Mouse (Mus musculus) lung, postnatal 4 days (tissue): Measurements from ENCODE around the gene Abca2.

ENCODE experiments used
- DNase-seq, 2 experiments: peaks; one replicate each; pipeline ENCODE4 v3.0.0; 2021

The Abca2 gene

GRCm38 (mm10) chr2:25426721-25427191, 1.7 kb upstream of the Abca2 start:
- DNase-seq: peak in 1 of 2 experiments; percentile 77

DNA sequence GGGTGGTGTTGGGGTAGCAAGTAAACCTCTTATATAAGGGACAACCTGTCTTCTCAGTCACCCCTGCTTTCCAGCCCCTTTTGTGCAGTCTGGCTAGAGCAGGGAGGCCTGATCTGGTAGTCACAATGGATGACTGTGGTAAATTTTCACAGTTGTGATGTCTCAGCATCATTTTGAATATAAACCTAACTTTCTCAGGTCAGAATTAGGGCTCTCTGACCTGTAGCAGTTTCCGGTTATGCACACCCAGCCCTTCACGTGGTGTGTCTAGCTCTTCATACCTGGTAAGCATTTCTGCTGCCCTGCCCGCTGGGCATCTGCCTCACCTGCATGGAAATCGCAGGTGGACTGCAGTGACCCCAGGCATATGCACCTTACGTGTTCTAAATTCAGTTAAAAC, 1.2 kb upstream of the Abca2 start:
- no peak for DNase-seq

GRCm38 (mm10) chr2:25429435-25430180, 1.1 kb downstream of the Abca2 start:
- DNase-seq: no peak

- DNase-seq: no peak
These were observed 2.1 kb downstream of the Abca2 start for GRCm38 (mm10) chr2:25430395-25431233.

DNA sequence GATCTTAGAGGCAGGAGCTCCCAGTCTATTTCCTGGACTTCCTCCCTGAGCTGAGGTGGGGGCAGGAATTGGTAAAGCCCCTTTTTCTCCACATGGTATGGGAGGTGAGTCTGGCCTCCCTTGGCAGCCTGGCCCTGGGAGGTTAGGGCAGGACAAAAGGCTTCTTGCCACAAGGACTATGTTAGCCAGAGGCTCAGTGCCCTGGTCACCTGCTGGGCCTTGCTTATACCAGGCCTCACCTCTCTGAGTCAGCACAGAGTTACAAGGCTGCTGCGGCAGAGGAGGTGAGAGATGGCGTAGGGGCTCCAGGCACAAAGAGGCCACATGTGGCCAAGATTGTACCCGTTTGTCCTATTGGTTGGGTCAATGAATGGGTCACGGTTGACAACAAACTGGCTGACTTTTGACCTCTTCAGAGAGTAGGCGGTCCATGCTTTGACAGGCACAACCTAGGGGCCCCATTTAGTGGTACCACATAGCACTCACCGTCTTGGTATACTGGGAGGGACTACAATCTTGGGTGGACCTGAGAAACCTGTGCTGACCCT, 2.9 kb downstream of the Abca2 start:
- no peak for DNase-seq

DNA sequence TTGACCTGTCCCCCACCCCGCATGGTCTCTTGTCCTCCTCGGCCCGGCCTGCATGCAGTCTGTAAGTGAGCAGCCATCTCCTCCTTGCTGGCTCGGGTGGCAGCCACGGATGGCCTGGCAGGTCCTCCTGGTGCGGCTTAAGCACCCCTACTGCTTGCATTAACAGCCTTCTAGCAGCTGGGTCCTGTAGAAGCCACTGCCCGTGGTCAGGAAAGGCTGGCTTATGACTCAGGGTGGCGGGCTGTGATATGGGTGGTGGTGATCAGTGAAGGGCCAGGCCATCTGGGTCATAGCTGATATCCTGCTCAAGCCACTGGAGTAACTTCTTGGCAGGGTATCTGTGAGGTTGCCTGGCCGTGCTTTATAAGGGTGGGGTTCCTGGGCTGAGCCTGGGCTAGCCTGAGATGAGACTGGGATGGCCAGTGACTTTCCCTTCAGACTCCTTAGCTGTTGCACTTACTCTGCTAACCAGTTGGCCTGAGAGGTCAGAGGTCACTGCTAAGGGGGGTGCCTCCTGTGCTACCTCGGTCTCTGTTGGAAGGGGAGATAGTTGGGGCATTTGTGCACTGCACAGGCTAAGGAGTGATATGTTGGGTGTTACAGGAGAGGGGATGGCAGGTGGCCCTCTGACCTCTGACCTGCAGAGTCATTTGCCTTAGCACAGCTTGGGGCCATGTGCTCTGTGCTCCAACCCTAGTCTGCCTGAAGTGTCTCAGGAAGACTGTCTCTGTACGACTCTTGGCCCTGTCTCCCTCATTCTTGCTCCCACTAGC, 4.0 kb downstream of the Abca2 start:
- no peak for DNase-seq

DNA sequence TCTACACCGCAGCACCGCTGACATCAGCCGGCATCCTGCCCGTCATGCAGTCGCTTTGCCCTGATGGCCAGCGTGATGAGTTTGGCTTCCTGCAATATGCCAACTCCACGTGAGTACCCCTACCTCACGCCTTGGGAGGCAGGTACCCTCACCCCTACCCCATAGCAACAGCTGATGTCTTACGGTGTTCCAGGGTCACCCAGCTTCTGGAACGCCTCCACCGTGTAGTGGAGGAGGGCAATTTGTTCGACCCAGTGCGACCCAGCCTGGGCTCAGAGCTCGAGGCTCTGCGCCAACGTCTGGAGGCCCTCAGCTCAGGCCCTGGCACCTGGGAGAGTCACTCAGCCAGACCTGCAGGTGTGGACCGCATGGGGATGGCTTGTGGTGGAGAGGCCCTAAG, 4.6 kb downstream of the Abca2 start:
- DNase-seq: no peak

GRCm38 (mm10) chr2:25434292-25434691, 5.8 kb downstream of the Abca2 start:
- DNase-seq: no peak

- DNase-seq: no peak
These were observed 7.8 kb downstream of the Abca2 start for GRCm38 (mm10) chr2:25436286-25436820.

DNA sequence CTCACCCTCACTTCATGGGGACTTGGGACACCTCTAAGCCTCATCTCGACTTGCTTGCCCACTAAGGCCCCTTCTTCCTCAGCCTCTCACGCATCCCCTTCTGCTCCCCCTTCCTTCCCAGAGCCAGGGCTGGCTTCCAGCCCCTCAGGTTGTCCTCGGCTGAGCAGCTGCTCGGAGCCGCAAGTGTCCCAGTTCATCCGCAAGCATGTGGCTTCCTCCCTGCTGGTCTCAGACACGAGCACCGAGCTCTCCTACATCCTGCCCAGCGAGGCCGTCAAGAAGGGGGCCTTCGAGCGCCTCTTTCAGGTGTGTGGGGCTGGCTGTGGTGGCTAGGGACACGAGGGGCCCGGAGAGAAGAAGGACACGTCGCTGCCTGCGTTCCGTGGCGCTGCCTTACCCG, 12.6 kb downstream of the Abca2 start:
- DNase-seq: no peak

DNA sequence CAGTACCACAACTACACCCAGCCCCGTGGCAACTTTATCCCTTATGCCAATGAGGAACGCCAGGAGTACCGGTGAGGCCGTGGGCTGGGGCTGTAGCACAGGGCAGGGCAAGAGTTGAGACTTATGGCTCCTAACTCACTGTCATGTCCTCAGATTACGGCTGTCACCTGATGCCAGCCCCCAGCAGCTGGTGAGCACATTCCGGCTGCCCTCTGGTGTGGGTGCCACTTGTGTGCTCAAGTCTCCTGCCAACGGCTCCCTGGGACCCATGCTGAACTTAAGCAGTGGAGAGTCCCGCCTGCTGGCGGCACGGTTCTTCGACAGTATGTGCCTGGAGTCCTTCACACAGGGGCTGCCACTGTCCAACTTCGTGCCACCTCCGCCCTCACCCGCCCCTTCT, 14.2 kb downstream of the Abca2 start:
- no peak for DNase-seq

GRCm38 (mm10) chr2:25450853-25451647, 22.5 kb downstream of the Abca2 start:
- no peak for DNase-seq

- DNase-seq: no peak
These were observed 24.4 kb downstream of the Abca2 start for GRCm38 (mm10) chr2:25452951-25453350.

- DNase-seq: peak; percentile 70 to 87
These were observed 27.9 kb downstream of the Abca2 start, which contains the start of gene Clic3 for GRCm38 (mm10) chr2:25456205-25456953. Gene Clic3 (plus strand): TSS chr2:25456838.

DNA sequence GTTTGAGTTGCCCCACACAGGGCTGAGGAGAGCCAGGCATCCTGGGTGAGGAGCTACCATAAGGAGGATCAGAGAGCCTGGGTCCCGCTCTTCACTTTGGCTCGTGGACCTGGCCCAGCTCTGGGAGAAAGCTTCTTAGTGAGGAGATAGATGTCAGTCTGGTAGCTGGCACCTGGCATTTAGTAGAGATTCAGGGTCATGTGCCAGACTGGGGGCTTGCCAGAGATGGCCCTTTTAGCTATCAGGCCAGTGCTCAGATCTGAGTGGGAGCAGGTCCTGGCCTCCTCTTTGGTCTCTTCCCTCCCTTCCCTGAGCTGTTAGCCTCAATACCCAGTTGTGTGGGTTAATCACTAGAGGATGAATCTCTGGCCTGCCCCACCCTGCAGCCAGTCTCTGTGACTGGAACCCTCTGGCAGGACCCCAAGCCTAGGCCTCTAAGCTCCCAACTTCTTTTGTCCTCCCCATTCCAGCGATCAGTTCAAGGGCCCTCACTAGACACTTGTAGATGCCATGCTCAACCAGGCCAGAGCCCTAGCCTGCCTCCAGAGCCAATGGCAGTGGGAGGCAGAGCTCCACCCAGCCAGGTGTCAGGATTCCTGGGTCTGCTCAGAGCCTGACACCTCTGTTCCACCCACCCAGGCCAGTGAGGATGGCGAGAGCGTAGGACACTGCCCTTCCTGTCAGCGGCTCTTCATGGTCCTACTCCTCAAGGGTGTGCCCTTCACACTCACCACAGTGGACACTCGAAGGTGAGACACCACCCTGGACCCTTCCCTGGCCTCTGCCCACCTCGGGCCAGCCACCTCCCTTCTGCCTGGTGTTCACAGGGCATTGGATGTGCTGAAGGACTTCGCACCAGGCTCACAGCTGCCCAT, 28.8 kb downstream of the Abca2 start:
- DNase-seq: peak; percentile 74 to 87

GRCm38 (mm10) chr2:25458911-25459310, 30.4 kb downstream of the Abca2 start:
- DNase-seq: peak; percentile 75 to 86

GRCm38 (mm10) chr2:25460135-25460534, 31.6 kb downstream of the Abca2 start:
- DNase-seq: no peak

DNA sequence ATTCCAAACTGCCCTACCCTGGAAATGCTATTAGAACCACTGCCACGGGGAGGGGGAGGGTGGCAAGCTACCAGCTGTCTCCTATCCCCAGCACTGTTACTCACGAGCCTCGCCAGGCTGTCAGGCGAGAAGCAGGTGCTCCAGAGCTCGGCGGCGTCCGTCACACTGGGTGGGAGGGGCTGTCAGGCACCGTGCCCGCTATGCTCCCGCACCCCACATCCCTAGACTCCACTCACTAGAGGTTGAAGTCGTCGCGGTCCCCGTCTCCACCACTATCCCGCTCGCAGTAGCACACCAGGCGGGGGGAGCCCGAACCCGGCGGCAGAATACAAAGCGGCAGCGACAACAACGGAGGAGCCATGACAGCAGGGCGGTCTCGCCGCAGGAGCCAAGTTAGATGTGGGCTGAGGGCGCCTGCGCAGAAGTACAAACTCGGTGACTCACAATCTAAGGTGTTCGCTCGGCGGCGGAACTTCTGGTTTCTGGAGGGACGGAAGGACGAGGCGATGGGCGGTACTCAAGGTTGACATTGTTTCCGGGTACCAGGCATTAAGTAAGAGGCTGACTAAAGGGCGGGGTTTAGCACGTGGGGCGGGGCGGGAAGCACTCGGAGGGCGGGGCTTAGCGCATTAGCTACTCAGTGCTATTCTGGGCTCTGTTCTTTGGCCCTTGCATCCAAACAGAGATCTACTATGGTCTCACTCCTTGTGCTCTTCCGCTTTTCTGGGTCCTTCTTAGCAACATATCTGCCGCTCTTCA, 32.2 kb downstream of the Abca2 start, which contains the start of gene Paxx:
Gene Paxx (minus strand): TSS at position 544 of the 759 bp plus-strand sequence.
- peak; percentile 94 to 97 for DNase-seq

GRCm38 (mm10) chr2:25461407-25461806, 32.9 kb downstream of the Abca2 start:
- peak in 1 of 2 experiments; percentile 12 for DNase-seq
